Mouse (Mus musculus) stomach, embryonic 16.5 days (tissue): ENCODE measurements around the gene Aars. TPM values are rescaled to one million over a fixed set of nuclear protein-coding genes. Genes with fewer than 3 reads are reported as not detected.
"Not testable (repeated sequence)": the region's sequence is repeated elsewhere in the genome, so short reads cannot be mapped to it uniquely, and the experiment has no call there.

ENCODE experiments used
- ATAC-seq: fragments of 200-750 bp; cut with Nextera tagmentation; 2 replicates; pipeline ENCODE4 v1.8.0; 2017; ENCODE audit warnings: moderate number of reproducible peaks, moderate TSS enrichment; ENCODE audit not compliant: insufficient read depth, low FRiP score
- H3K27ac ChIP-seq: fragments of 300-500 bp; sonication (generic); 2 replicates; pipeline ENCODE4 v1.5.1; 2014; ENCODE audit warnings: low read length
- H3K27me3 ChIP-seq: fragments of 300-500 bp; sonication (generic); 2 replicates; pipeline ENCODE4 v1.6.1; 2014; ENCODE audit warnings: low read length, control low read depth, mixed read lengths; ENCODE audit not compliant: control insufficient read depth, insufficient read depth
- H3K36me3 ChIP-seq: fragments of 300-500 bp; sonication (generic); 2 replicates; pipeline ENCODE4 v1.6.1; 2014; ENCODE audit warnings: low read length; ENCODE audit not compliant: control insufficient read depth, insufficient read depth
- H3K4me1 ChIP-seq: fragments of 300-500 bp; sonication (generic); 2 replicates; pipeline ENCODE4 v1.6.1; 2014; ENCODE audit warnings: low read length, control low read depth, mixed read lengths; ENCODE audit not compliant: control insufficient read depth, insufficient read depth
- H3K4me2 ChIP-seq: fragments of 300-500 bp; sonication (generic); 2 replicates; pipeline ENCODE4 v1.6.1; 2014; ENCODE audit warnings: low read depth, low read length, mixed read lengths
- H3K4me3 ChIP-seq: fragments of 300-500 bp; sonication (generic); replicated peaks from 2 replicates; pipeline ENCODE4 v1.5.1; 2014; ENCODE audit warnings: mild to moderate bottlenecking, low read length
- H3K9ac ChIP-seq: fragments of 300-500 bp; sonication (generic); 2 replicates; pipeline ENCODE4 v1.6.1; 2014; ENCODE audit warnings: low read length
- H3K9me3 ChIP-seq: fragments of 300-500 bp; sonication (generic); replicated peaks from 2 replicates; pipeline ENCODE4 v1.6.1; 2016; ENCODE audit warnings: low read length, control low read depth; ENCODE audit not compliant: control insufficient read depth
- WGBS: fragments of 180-500 bp; shearing (Covaris S2); extraction: QIAGEN DNeasy Blood & Tissue Kit; methylation state at CpG from one replicate; pipeline ENCODE4 v1.1.7; 2014; 5-methylcytosine and 5-hydroxymethylcytosine counted together
- polyA plus RNA-seq: library from polyadenylated mRNA; unstranded; fragments of >200 nt; fragmentation: Nextera tagmentation; extraction: Ambion mirVana; gene quantifications from 2 replicates; pipeline ENCODE4 v1.2.1, GENCODE M21; 2015

Aars gene
- polyA plus RNA-seq, result 49.3 and 56.1 TPM in 2 replicates

DNA sequence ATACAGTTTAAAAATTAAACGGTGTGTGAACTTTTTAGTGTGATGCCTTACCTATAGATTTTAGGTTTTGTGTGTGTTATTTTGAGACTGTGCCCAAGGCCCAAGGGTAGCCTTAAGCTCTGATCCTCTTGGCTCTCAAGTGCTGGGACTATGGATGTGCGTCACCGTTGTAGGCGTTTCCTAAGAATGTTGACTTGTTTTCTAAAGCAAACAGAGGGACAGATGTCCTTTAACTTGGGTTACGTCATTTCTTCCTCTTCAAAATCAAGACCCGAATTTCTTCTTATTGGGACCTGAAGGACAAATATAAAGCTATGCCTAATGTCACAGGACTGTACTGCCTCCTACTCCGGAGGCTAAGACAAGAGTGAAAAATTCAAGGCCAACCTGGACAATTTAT is at the start of gene Aars:
TSS of gene Aars (plus strand) at position 229 of the 400 bp plus-strand sequence.
- ATAC-seq, result no peak
- Histone ChIP-seq H3K9me3 (no peaks in the 10 kb centered on the region), H3K4me3 (peak within 1 kb of the TSS; percentile 67), H3K4me1 (peaks cover 9% of the 10 kb centered on the region; the same call in 1 of the 2 replicates), H3K4me2 (peak within 1 kb of the TSS; percentile 67), H3K27ac (peak within 1 kb of the TSS; percentile 50), H3K9ac (peak within 1 kb of the TSS; percentile 79), H3K27me3 (no peaks in the 10 kb centered on the region), H3K36me3 (peaks cover 10% of the 10 kb centered on the region; the same call in 1 of the 2 replicates)
- WGBS, result 92% methylated on average over 7 of the region's 7 CpGs

DNA sequence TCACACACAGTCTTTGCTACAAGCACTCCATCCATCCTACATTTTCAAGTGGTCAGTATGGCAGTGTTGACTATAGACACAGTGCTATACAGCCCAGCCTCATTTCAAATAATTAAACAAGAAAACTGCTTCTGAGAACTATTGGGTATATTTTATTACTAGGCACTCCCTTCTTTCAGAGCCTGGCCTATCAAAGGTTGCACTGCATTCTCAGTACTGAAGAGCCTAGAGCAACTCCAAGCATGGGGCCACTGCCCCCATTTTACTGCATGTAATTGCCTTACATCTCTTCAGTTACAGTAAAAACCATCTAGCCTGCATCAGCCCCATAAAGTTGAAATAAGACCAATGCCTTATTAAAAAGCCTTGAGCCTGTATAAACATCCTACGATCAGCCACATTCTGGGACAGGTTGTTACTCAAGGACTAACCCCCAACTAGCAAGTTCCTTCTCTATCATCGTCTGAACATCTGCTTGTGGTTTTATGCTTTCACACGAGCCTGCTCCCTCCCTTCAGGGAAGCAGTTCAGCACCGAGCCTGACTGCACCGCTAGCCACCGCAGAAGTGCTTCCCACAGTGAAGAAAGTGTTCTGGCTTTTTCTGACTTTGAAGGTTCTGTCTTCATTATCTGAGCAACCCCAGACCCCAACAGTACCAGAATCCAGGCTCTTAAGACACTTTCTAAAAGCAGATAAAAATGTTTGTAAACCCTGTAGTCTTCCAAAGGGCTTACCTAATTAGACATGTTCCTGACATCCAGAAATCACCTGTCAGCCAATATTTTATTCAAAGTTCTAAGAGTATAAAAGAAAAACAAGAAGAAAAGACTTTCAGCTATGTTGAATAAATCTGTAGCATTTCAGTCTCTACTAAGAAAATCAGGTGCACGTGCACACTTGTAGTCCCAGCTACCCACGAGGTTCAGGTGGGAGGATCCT is 44.9 kb upstream of the Aars start:
- Histone ChIP-seq H3K36me3 (peaks cover 28% of the 10 kb centered on the region), H3K9me3 (no peaks in the 10 kb centered on the region), H3K4me2 (no peak overlapping the region), H3K27me3 (no peaks in the 10 kb centered on the region), H3K9ac (no peak overlapping the region), H3K27ac (no peak overlapping the region), H3K4me3 (no peak overlapping the region), H3K4me1 (no peaks in the 10 kb centered on the region)
- ATAC-seq, result no peak
- WGBS, result 86% methylated on average over 8 of the region's 8 CpGs

DNA sequence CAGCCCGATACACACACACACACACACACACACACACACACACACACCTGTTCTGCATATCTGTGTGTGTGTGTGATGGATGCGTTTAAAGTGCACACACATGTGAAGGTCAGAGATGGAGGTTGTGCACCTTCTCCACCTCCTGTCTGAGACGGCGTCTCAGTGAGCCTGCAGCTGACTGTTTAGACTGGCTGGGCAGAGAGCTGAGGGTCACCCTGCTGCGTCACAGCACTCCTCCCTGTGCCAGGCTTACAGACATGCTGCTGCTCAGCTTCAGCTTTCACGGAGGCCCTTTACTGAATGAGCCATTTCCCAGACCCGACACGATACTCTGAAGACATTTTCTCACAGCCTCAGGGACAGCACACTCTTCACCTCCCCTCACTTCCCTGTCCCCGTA is 42.9 kb upstream of the Aars start:
- Histone ChIP-seq H3K27ac (no peak overlapping the region), H3K4me2 (no peak overlapping the region), H3K4me3 (no peak overlapping the region), H3K9ac (no peak overlapping the region), H3K9me3 (no peaks in the 10 kb centered on the region), H3K27me3 (no peaks in the 10 kb centered on the region), H3K36me3 (peaks cover 19% of the 10 kb centered on the region), H3K4me1 (no peaks in the 10 kb centered on the region)
- ATAC-seq, result no peak
- WGBS, result 89% methylated on average over 9 of the region's 9 CpGs

DNA sequence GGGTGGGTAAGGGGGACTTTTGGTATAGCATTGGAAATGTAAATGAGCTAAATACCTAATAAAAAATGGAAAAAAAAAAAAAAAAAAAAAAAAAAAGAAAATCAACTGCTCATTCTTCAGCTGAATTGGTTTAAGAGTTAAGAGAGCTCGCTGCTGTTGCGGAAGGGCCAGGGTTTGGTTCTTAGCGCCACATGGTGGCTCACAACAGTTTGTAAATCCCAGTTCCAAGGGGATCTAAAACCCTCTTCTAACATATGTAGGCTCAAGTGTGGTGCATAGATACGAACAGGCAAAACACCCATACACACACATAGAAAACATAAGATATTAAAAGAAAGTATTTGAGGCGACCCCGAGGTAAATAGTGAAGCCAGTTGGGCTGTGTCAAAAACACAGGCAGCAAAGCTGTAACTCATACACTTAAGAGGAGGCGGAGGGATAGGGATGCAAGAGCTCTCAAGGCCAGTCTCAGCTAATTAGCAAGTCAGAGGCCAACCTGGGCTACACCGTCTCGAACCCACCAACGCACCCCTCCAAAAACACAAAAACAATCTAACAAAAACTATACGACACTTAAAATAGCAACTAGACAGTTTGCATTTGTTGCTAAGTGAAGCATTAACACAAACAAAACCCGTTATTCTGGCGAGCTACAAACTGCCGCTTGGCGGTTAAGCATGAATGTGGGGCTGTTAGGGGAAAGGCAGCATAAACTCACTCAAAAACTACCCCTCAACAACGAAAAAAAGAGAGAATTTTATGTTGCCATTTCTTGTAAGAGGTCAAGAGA is 36.1 kb upstream of the Aars start:
- 30% methylated on average over 16 of the region's 16 CpGs for WGBS
- peaks cover 4% of the 10 kb centered on the region; the same call in 1 of the 2 replicates for H3K4me1 ChIP-seq
- ATAC-seq, result no peak

DNA sequence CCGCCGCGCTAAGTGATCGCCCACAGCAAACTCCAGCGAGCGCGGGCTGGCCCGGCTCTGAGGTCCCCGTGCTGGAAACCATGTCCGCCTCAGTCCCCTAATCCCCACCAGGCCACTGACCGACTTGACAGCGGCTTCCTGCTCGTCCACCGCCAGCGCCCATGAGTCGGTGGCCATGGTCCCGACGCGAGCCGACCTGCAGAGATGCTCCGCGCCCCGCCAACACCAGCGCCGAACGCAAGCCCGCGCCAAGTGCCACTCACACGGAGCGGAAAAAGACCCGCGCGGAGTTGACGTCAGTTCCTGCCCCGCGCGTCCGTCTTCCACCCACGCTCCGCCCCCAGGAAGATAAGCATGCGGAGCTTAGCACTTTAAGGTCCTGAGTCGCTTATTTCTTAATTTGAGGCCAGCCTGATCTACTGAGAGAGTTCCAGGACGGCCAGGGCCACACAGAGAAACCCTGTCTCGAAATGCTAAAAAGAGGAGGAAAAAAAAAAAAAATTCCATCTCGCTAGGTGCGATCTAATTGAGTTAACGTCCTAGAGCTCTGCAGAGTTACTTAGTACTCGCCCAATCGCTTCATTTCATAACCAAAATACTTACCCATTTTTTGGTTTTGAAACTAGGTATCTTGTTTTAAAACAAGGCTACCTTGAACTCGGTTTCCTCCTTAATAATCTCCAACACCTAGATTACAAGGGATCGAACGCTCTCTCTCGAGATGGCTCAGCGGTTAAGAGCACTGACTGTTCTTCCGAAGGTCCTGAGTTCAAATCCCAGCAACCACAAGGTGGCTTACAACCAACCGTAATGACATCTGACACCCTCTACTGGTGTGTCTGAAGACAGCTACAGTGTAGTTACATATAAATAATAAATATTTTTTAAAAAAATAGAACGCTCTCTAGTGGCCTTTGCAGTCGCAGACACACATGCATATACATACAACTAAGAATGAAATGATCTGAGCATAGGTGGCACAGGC is 35.1 kb upstream of the Aars start, which contains the start of gene Ddx19a:
TSS of gene Ddx19a (minus strand) at position 254 of the 985 bp plus-strand sequence.
- no peaks in the 10 kb centered on the region for H3K27me3 ChIP-seq
- peak within 1 kb of the TSS; percentile 90 for H3K4me3 ChIP-seq
- H3K4me2 ChIP-seq, result peak within 1 kb of the TSS; percentile 77
- peak within 1 kb of the TSS; percentile 90 for H3K9ac ChIP-seq
- peaks cover 4% of the 10 kb centered on the region; the same call in 1 of the 2 replicates for H3K4me1 ChIP-seq
- H3K9me3 ChIP-seq, result no peaks in the 10 kb centered on the region
- peak; percentile 95 for ATAC-seq
- no peaks in the 10 kb centered on the region for H3K36me3 ChIP-seq
- peak within 1 kb of the TSS; percentile 80 for H3K27ac ChIP-seq
- WGBS, result 4% methylated on average over 58 of the region's 58 CpGs

More for the DNA sequence above, 36.1 kb upstream of the Aars start:
- no peaks in the 10 kb centered on the region for H3K27me3 ChIP-seq
- H3K36me3 ChIP-seq, result no peaks in the 10 kb centered on the region
- H3K9me3 ChIP-seq, result no peaks in the 10 kb centered on the region
- H3K9ac ChIP-seq, result peak overlapping the region; percentile 90
- H3K27ac ChIP-seq, result peak overlapping the region; percentile 80
- H3K4me3 ChIP-seq, result peak overlapping the region; percentile 90
- peak overlapping the region; percentile 77 for H3K4me2 ChIP-seq

DNA sequence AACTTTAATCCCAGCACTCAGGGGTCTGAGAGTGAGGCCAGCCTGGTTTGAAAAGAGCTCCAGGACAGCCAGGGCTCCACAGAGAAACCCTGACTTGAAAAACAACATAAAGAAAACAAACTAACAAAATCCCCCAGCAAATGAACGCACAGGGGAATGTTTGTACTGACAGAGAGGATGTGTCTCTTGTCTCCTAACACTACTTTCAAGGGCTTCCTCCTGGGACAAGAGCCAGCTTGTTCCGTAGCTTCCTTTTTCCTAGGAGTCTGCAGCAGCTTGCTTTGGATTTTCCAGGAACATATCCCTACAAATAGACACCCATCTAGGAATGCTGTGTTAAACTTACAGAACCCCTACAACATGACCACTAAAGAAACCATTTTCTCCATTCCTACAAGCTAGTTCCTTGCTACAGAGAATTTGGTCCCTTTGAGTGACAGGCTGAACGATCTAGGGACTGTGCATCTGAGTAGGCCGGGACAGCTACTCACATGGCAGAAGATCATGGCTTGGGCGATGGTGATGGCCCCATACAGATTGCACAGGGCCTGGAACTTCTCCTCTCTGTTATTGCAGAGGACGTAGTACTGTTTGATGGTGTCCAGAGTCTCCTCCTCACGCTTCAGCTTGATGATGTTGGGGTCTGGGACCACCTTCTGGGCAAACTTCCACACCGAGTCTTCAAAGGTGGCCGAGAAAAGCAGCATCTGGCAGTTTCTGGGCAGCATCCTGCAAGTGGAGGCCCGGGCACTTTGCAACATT is 22.5 kb upstream of the Aars start:
- not testable (repeated sequence) for H3K4me2 ChIP-seq, H3K4me3 ChIP-seq, H3K4me1 ChIP-seq, H3K36me3 ChIP-seq, H3K27me3 ChIP-seq, H3K9ac ChIP-seq, H3K9me3 ChIP-seq, H3K27ac ChIP-seq, ATAC-seq
- 90% methylated on average over 9 of the region's 10 CpGs for WGBS

DNA sequence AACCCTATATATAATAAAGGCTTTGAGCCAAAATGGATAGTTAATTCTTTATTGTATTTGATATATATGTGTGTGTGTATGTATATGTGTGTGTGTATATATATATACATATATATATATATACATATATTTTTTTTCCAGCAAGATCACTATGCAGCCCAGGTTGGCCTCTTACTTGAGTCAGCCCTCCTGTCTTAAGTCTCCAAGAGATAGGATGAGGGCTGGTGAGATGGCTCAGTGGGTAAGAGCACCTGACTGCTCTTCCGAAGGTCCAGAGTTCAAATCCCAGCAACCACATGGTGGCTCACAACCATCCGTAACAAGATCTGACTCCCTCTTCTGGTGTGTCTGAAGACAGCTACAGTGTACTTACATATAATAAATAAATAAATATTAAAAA is 6.3 kb upstream of the Aars start:
- WGBS, result 92% methylated on average over 1 of the region's 2 CpGs
- H3K4me2 ChIP-seq, H3K36me3 ChIP-seq, H3K27ac ChIP-seq, H3K9me3 ChIP-seq, H3K27me3 ChIP-seq, H3K4me1 ChIP-seq, ATAC-seq, H3K4me3 ChIP-seq, H3K9ac ChIP-seq: not testable (repeated sequence)
